Mouse (Mus musculus) kidney, adult 8-10 months (tissue): Measurements from ENCODE around the gene Ctcfl.

Experiments used
- DNase-seq, 2 experiments: peaks; one replicate each; pipeline ENCODE4 v3.0.0; 2022

The Ctcfl gene

DNA sequence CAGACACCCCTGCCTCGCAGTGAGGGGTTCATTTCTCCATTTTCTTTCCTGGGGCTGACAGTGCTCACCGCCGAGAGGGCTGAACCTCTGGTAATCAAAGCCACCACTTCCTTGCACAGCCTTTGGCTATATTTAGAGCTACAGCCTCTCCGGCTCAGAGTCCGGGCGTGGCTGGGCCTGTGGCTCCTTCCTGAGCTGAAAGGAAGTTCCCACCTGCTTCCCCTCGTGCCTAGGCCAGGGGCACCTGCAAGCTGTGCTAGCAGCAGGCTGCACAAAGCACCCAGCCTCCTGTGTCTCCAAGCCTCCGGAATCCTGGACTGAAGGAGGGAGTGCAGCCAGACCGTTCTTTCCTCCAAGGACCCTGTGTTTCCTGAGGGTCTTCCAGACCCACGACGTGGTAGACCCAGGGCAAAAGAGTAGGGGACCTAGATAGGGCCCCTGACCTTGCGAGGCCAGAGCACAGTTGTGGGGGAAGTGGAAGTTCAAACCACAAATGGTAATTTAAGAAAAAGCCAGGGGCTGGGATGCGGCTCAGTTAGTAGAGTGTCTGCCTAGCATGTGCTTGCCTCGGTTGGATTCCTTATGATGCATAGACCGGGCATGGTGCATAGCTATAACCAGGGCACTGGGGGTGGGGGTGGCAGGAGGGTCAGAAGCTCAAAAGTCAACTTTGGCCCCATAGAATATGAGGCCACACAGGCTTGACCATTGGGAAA, 72.6 kb downstream of the Ctcfl start:
- DNase-seq = no peak

DNA sequence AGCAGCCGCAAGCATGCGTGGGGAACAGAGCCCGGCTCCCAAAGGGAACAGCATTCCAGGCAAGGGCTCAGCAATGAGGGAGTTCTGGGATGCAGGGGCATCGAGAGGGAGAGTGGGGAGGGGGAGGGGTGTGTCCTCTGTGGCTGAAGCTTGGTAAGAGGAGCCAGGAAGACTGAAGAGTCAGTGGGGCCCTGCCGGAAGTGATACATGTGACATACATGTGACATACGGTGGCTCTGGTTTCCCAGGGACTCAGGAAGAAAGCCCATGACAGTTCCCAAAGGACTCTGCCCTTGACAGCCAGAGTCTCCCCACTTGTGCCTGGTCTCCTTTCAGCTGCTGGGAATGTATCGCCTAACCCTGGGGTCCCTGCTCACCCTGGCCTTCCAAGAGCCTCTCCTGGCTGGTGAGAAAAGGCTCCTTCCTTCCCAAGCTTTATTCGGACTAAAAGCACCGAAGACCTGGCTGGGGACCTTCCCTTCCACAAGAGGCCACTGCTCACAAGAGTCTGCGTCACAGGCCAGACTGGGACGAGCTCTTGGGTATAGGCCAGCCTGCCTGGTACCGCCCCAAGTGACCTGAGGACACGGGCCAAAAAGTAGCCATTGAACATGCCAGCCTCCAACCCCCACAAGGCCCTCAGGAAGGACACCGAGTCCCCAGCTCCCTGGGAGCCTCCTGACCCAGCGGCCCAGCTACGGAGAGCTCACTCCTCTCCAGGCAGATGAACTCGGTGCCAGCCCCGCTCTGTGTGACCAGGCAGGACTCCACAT, 74.9 kb downstream of the Ctcfl start:
- peak; percentile 67 to 89 for DNase-seq
